Mouse (Mus musculus): ENCODE results near the gene Fbln5. TPM values are rescaled to one million over a fixed set of nuclear protein-coding genes. Genes with fewer than 3 reads are reported as not detected.

Gene Fbln5
- polyA plus RNA-seq, 1 experiment from 2014 or later, result 31.2 TPM

GRCm38 (mm10) chr12:101836546-101837274, 17.9 kb upstream of the Fbln5 start:
- H3K9me3 ChIP-seq (replicated peaks; ENCODE audit: control insufficient read depth, low read length), result no peaks in the 10 kb centered on the region
- no peak for DNase-seq (ENCODE audit: low spot score)
- no peak overlapping the region for H3K27ac ChIP-seq (replicated peaks; ENCODE audit: low read depth, low read length)
- no peaks in the 10 kb centered on the region for H3K27me3 ChIP-seq (ENCODE audit: control insufficient read depth, insufficient read depth, low read length)
- no peaks in the 10 kb centered on the region for H3K4me1 ChIP-seq (ENCODE audit: control insufficient read depth, insufficient read depth, low read length)
- no peaks in the 10 kb centered on the region; the same call in 1 of the 2 replicates for H3K36me3 ChIP-seq (replicated peaks; ENCODE audit: control insufficient read depth, insufficient read depth, low read depth, low read length)
- WGBS, result 90% methylated on average over 10 of the region's 10 CpGs
- H3K4me3 ChIP-seq (ENCODE audit: low read depth, low read length), result no peak overlapping the region
- H3K4me2 ChIP-seq (ENCODE audit: low read depth, low read length), result no peak overlapping the region
- H3K9ac ChIP-seq (replicated peaks; ENCODE audit: low read length), result no peak overlapping the region
- no peak for ATAC-seq (replicated peaks; ENCODE audit: insufficient number of reproducible peaks, low FRiP score, low TSS enrichment, low read depth)

- Histone ChIP-seq H3K36me3 (replicated peaks; ENCODE audit: control insufficient read depth, insufficient read depth, low read depth, low read length) (no peaks in the 10 kb centered on the region; the same call in 1 of the 2 replicates), H3K4me2 (ENCODE audit: low read depth, low read length) (no peak overlapping the region), H3K9me3 (replicated peaks; ENCODE audit: control insufficient read depth, low read length) (no peaks in the 10 kb centered on the region), H3K4me3 (ENCODE audit: low read depth, low read length) (no peak overlapping the region), H3K4me1 (ENCODE audit: control insufficient read depth, insufficient read depth, low read length) (no peaks in the 10 kb centered on the region), H3K27me3 (ENCODE audit: control insufficient read depth, insufficient read depth, low read length) (no peaks in the 10 kb centered on the region), H3K27ac (replicated peaks; ENCODE audit: low read depth, low read length) (no peak overlapping the region), H3K9ac (replicated peaks; ENCODE audit: low read length) (no peak overlapping the region)
- ATAC-seq (replicated peaks; ENCODE audit: insufficient number of reproducible peaks, low FRiP score, low TSS enrichment, low read depth), result no peak
- DNase-seq (ENCODE audit: low spot score), result no peak
- WGBS, result 87% methylated on average over 4 of the region's 4 CpGs
These were observed 15.9 kb upstream of the Fbln5 start for GRCm38 (mm10) chr12:101834715-101835114.

GRCm38 (mm10) chr12:101833776-101834175, 14.9 kb upstream of the Fbln5 start:
- Histone ChIP-seq H3K27me3 (ENCODE audit: control insufficient read depth, insufficient read depth, low read length) (no peaks in the 10 kb centered on the region), H3K36me3 (replicated peaks; ENCODE audit: control insufficient read depth, insufficient read depth, low read depth, low read length) (no peaks in the 10 kb centered on the region; the same call in 1 of the 2 replicates), H3K27ac (replicated peaks; ENCODE audit: low read depth, low read length) (no peak overlapping the region), H3K9me3 (replicated peaks; ENCODE audit: control insufficient read depth, low read length) (no peaks in the 10 kb centered on the region), H3K4me3 (ENCODE audit: low read depth, low read length) (no peak overlapping the region), H3K9ac (replicated peaks; ENCODE audit: low read length) (no peak overlapping the region), H3K4me1 (ENCODE audit: control insufficient read depth, insufficient read depth, low read length) (no peaks in the 10 kb centered on the region), H3K4me2 (ENCODE audit: low read depth, low read length) (no peak overlapping the region)
- ATAC-seq (replicated peaks; ENCODE audit: insufficient number of reproducible peaks, low FRiP score, low TSS enrichment, low read depth) (no peak), DNase-seq (ENCODE audit: low spot score) (no peak)
- WGBS, result 94% methylated on average over 8 of the region's 8 CpGs

GRCm38 (mm10) chr12:101833115-101833506, 14.3 kb upstream of the Fbln5 start:
- no peak overlapping the region for H3K4me3 ChIP-seq (ENCODE audit: low read depth, low read length)
- no peak overlapping the region for H3K9ac ChIP-seq (replicated peaks; ENCODE audit: low read length)
- DNase-seq (ENCODE audit: low spot score) (no peak), ATAC-seq (replicated peaks; ENCODE audit: insufficient number of reproducible peaks, low FRiP score, low TSS enrichment, low read depth) (no peak)
- WGBS, result 96% methylated on average over 6 of the region's 6 CpGs
- no peaks in the 10 kb centered on the region for H3K9me3 ChIP-seq (replicated peaks; ENCODE audit: control insufficient read depth, low read length)
- no peaks in the 10 kb centered on the region for H3K27me3 ChIP-seq (ENCODE audit: control insufficient read depth, insufficient read depth, low read length)
- no peak overlapping the region for H3K27ac ChIP-seq (replicated peaks; ENCODE audit: low read depth, low read length)
- no peak overlapping the region for H3K4me2 ChIP-seq (ENCODE audit: low read depth, low read length)
- no peaks in the 10 kb centered on the region for H3K4me1 ChIP-seq (ENCODE audit: control insufficient read depth, insufficient read depth, low read length)
- H3K36me3 ChIP-seq (replicated peaks; ENCODE audit: control insufficient read depth, insufficient read depth, low read depth, low read length), result no peaks in the 10 kb centered on the region; the same call in 1 of the 2 replicates

- WGBS, result 85% methylated on average over 7 of the region's 7 CpGs
- Histone ChIP-seq H3K4me2 (ENCODE audit: low read depth, low read length) (no peak overlapping the region), H3K9me3 (replicated peaks; ENCODE audit: control insufficient read depth, low read length) (no peaks in the 10 kb centered on the region), H3K27me3 (ENCODE audit: control insufficient read depth, insufficient read depth, low read length) (no peaks in the 10 kb centered on the region), H3K36me3 (replicated peaks; ENCODE audit: control insufficient read depth, insufficient read depth, low read depth, low read length) (no peaks in the 10 kb centered on the region; the same call in 1 of the 2 replicates), H3K9ac (replicated peaks; ENCODE audit: low read length) (no peak overlapping the region), H3K4me3 (ENCODE audit: low read depth, low read length) (no peak overlapping the region), H3K27ac (replicated peaks; ENCODE audit: low read depth, low read length) (no peak overlapping the region), H3K4me1 (ENCODE audit: control insufficient read depth, insufficient read depth, low read length) (no peaks in the 10 kb centered on the region)
- no peak for DNase-seq (ENCODE audit: low spot score)
- ATAC-seq (replicated peaks; ENCODE audit: insufficient number of reproducible peaks, low FRiP score, low TSS enrichment, low read depth), result no peak
These were observed 13.6 kb upstream of the Fbln5 start for GRCm38 (mm10) chr12:101832179-101833114.

- no peaks in the 10 kb centered on the region for H3K9me3 ChIP-seq (replicated peaks; ENCODE audit: control insufficient read depth, low read length)
- 72% methylated on average over 4 of the region's 4 CpGs for WGBS
- no peak overlapping the region for H3K4me3 ChIP-seq (ENCODE audit: low read depth, low read length)
- ATAC-seq (replicated peaks; ENCODE audit: insufficient number of reproducible peaks, low FRiP score, low TSS enrichment, low read depth) (no peak), DNase-seq (ENCODE audit: low spot score) (no peak)
- H3K4me1 ChIP-seq (ENCODE audit: control insufficient read depth, insufficient read depth, low read length), result no peaks in the 10 kb centered on the region
- no peaks in the 10 kb centered on the region for H3K27me3 ChIP-seq (ENCODE audit: control insufficient read depth, insufficient read depth, low read length)
- H3K36me3 ChIP-seq (replicated peaks; ENCODE audit: control insufficient read depth, insufficient read depth, low read depth, low read length), result no peaks in the 10 kb centered on the region
- no peak overlapping the region for H3K9ac ChIP-seq (replicated peaks; ENCODE audit: low read length)
- H3K4me2 ChIP-seq (ENCODE audit: low read depth, low read length), result no peak overlapping the region
- no peak overlapping the region for H3K27ac ChIP-seq (replicated peaks; ENCODE audit: low read depth, low read length)
These were observed 12.4 kb upstream of the Fbln5 start for GRCm38 (mm10) chr12:101831221-101831620.

- no peaks in the 10 kb centered on the region for H3K27me3 ChIP-seq (ENCODE audit: control insufficient read depth, insufficient read depth, low read length)
- DNase-seq (ENCODE audit: low spot score) (no peak), ATAC-seq (replicated peaks; ENCODE audit: insufficient number of reproducible peaks, low FRiP score, low TSS enrichment, low read depth) (no peak)
- 92% methylated on average over 4 of the region's 4 CpGs for WGBS
- H3K9ac ChIP-seq (replicated peaks; ENCODE audit: low read length), result no peak overlapping the region
- H3K9me3 ChIP-seq (replicated peaks; ENCODE audit: control insufficient read depth, low read length), result no peaks in the 10 kb centered on the region
- H3K27ac ChIP-seq (replicated peaks; ENCODE audit: low read depth, low read length), result no peak overlapping the region
- 0 out of 2 replicates have a peak, but pooled peaks cover 2% of the 10 kb centered on the region for H3K4me1 ChIP-seq (ENCODE audit: control insufficient read depth, insufficient read depth, low read length)
- no peak overlapping the region for H3K4me2 ChIP-seq (ENCODE audit: low read depth, low read length)
- no peaks in the 10 kb centered on the region for H3K36me3 ChIP-seq (replicated peaks; ENCODE audit: control insufficient read depth, insufficient read depth, low read depth, low read length)
- H3K4me3 ChIP-seq (ENCODE audit: low read depth, low read length), result no peak overlapping the region
These were observed 4.3 kb upstream of the Fbln5 start for GRCm38 (mm10) chr12:101823161-101823560.

- WGBS, result 12% methylated on average over 3 of the region's 3 CpGs
- ATAC-seq (replicated peaks; ENCODE audit: insufficient number of reproducible peaks, low FRiP score, low TSS enrichment, low read depth), result no peak
- no peak overlapping the region for H3K9ac ChIP-seq (replicated peaks; ENCODE audit: low read length)
- no peak overlapping the region for H3K4me2 ChIP-seq (ENCODE audit: low read depth, low read length)
- H3K27ac ChIP-seq (replicated peaks; ENCODE audit: low read depth, low read length), result no peak overlapping the region
- no peak for DNase-seq (ENCODE audit: low spot score)
- 0 out of 2 replicates have a peak, but pooled peaks cover 2% of the 10 kb centered on the region for H3K4me1 ChIP-seq (ENCODE audit: control insufficient read depth, insufficient read depth, low read length)
- no peaks in the 10 kb centered on the region for H3K9me3 ChIP-seq (replicated peaks; ENCODE audit: control insufficient read depth, low read length)
- no peaks in the 10 kb centered on the region for H3K36me3 ChIP-seq (replicated peaks; ENCODE audit: control insufficient read depth, insufficient read depth, low read depth, low read length)
- H3K4me3 ChIP-seq (ENCODE audit: low read depth, low read length), result no peak overlapping the region
- H3K27me3 ChIP-seq (ENCODE audit: control insufficient read depth, insufficient read depth, low read length), result no peaks in the 10 kb centered on the region
These were observed 2.7 kb upstream of the Fbln5 start for GRCm38 (mm10) chr12:101821596-101821995.
